Mouse (Mus musculus): ENCODE data around the gene Gm44790. TPM values are rescaled to one million over a fixed set of nuclear protein-coding genes. Genes with fewer than 3 reads are reported as not detected.

Gm44790 gene
- total and polyA plus RNA-seq, 3 experiments = 0.29 to 0.77 TPM; not detected in 1

DNA sequence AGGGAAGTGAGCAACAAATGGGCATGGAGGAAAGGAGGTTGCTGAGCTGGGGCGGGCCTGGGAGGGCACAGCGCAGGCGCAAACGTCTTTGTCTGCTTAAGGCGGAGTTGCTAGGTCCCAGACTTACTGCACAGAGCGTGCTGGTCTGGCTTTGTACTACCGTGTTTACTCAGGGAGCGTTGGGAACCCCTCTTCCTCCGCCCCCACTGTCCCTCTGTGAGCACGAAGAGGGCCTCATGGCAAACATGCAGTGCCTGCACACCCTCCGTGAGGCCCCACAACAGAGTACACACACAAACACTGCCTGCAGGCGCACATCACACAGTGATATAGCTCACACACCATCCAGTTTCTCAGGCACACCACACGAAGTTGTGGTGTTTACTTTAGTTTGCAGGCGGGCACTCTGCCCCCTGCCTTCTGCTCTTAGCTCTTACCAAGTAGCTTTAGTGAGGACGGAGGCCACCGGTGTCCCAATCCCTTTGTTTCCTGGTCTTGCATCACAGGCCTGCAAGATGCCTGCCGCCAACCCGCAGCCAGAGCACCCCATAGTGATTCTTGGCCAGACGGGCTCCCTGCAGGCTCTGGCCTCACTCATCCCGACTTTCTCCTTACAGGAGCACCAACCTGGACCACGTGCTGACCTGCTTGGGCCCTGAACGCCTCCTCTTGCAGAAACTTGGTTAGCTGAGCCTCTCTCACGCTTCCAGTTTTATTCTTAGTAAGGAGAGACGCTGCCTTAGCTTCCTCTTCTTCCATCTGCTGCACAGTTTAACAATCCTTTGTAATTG lies 61.1 kb downstream of the Gm44790 start:
- H3K9ac ChIP-seq (ENCODE audit: control insufficient read depth, low read depth, low read length, poor library complexity, severe bottlenecking) = peak overlapping the region; percentile 88
- H3K27ac ChIP-seq (ENCODE audit: control insufficient read depth, low read depth, low read length) = peak overlapping the region; percentile 98

DNA sequence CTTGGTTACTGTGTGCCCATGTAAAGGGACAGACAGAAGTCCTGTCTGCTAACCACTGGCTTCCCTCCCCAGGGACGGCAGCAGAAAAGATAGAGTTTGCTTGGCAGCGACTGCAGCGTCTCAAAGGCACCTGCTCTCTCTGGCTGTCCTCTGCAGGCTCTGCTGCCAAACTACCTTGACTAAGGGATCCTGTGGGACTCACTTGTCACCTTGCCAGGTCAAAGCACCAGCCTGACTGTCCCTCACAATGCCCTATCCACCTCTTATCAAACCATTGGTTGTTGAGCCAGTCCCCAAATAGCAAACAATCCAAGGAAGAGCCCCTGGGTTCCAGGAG lies 61.7 kb downstream of the Gm44790 start:
- Histone ChIP-seq H3K4me1 (ENCODE audit: control insufficient read depth in 1 of 2, insufficient read depth in 2 of 2, low read length in 2 of 2) (peaks cover 6 to 10% of the 10 kb centered on the region in 2 experiments; a peak in 3 of 4 replicates), H3K4me3 (ENCODE audit: control insufficient read depth in 1 of 2, insufficient read depth in 1 of 2, low read depth in 2 of 2, low read length in 2 of 2) (peak overlapping the region; percentile 51 to 68), H3K27ac (ENCODE audit: control insufficient read depth, low read depth, low read length) (peak overlapping the region; percentile 98), H3K79me2 (ENCODE audit: control insufficient read depth, insufficient read depth, low read length, poor library complexity) (peaks cover 4% of the 10 kb centered on the region; the same call in 1 of the 2 replicates), H3K27me3 (ENCODE audit: control insufficient read depth in 1 of 2, insufficient read depth in 2 of 2, low read length in 2 of 2) (no peaks in the 10 kb centered on the region), H3K9ac (ENCODE audit: control insufficient read depth, low read depth, low read length, poor library complexity, severe bottlenecking) (peak overlapping the region; percentile 88), H3K9me3 (replicated peaks; ENCODE audit: insufficient read depth, low read length) (no peaks in the 10 kb centered on the region), H3K36me3 (ENCODE audit: control insufficient read depth in 1 of 2, insufficient read depth in 2 of 2, low read length in 2 of 2) (peaks cover 0 to 13% of the 10 kb centered on the region in 2 experiments; a peak in 2 of 4 replicates)
- TF ChIP-seq SIN3A (IDR thresholded peaks at IDR 0.05; ENCODE audit: low read length) (no peak), HCFC1 (IDR thresholded peaks at IDR 0.05; ENCODE audit: low read depth, low read length) (no peak), ZC3H11A (IDR thresholded peaks at IDR 0.05; ENCODE audit: low read depth, low read length) (no peak), POLR2AphosphoS5 (IDR thresholded peaks at IDR 0.05; ENCODE audit: borderline replicate concordance, low read depth, low read length) (peak; percentile 50; the same call in 1 of the 2 replicates), KAT2A (conservative IDR thresholded peaks at IDR 0.05; ENCODE audit: low read depth, low read length) (no peak), POLR2A (IDR thresholded peaks at IDR 0.05; ENCODE audit: control insufficient read depth in 1 of 2, insufficient read depth in 1 of 2, low read depth in 1 of 2, low read length in 2 of 2, poor library complexity in 1 of 2) (peak in 1 of 2 experiments; percentile 16; a peak in 1 of 4 replicates), ELF1 (IDR thresholded peaks at IDR 0.05; ENCODE audit: low read depth, low read length) (no peak), ZNF384 (IDR thresholded peaks at IDR 0.05; ENCODE audit: low read depth, low read length) (no peak), JUND (IDR thresholded peaks at IDR 0.05; ENCODE audit: low read depth, low read length) (no peak), NRF1 (IDR thresholded peaks at IDR 0.05; ENCODE audit: insufficient read depth, low read depth, low read length, poor library complexity, severe bottlenecking) (no peak), GATA1 (IDR thresholded peaks at IDR 0.05; ENCODE audit: low read depth, low read length) (no peak), TCF12 (IDR thresholded peaks at IDR 0.05; ENCODE audit: low read depth, low read length) (0 out of 2 replicates have a peak, but pooled peaks have one; percentile 25), ETS1 (IDR thresholded peaks at IDR 0.05; ENCODE audit: low read depth, low read length) (no peak), E2F4 (IDR thresholded peaks at IDR 0.05; ENCODE audit: borderline replicate concordance, low read depth, low read length) (no peak), MYB (IDR thresholded peaks at IDR 0.05; ENCODE audit: low read depth, low read length) (no peak)
- no peak for DNase-seq (ENCODE audit: low read depth, low spot score)

More for the DNA sequence above, 61.1 kb downstream of the Gm44790 start:
- no peaks in the 10 kb centered on the region for H3K27me3 ChIP-seq (ENCODE audit: control insufficient read depth in 1 of 2, insufficient read depth in 2 of 2, low read length in 2 of 2)
- no peak for TF ChIP-seq MEF2A (IDR thresholded peaks at IDR 0.05; ENCODE audit: extremely low read depth, insufficient replicate concordance, low read depth, low read length, poor library complexity, severe bottlenecking)
- 0 out of 2 replicates have a peak, but pooled peaks have one; percentile 74 for TF ChIP-seq SIN3A (IDR thresholded peaks at IDR 0.05; ENCODE audit: low read length)
- no peak for TF ChIP-seq SMC3 (IDR thresholded peaks at IDR 0.05; ENCODE audit: low read depth, low read length)
- TF ChIP-seq RAD21 (IDR thresholded peaks at IDR 0.05; ENCODE audit: low read depth, low read length) = no peak
- no peak for TF ChIP-seq CHD2 (IDR thresholded peaks at IDR 0.05; ENCODE audit: low read length)
- TF ChIP-seq NELFE (IDR thresholded peaks at IDR 0.05; ENCODE audit: low read depth, low read length) = peak; percentile 73
- TF ChIP-seq MYB (IDR thresholded peaks at IDR 0.05; ENCODE audit: low read depth, low read length) = no peak
- TF ChIP-seq MYC (IDR thresholded peaks at IDR 0.05; ENCODE audit: low read depth, low read length) = peak; percentile 88
- no peak; a peak in 1 of 6 replicates for TF ChIP-seq CTCF (IDR thresholded peaks at IDR 0.05 in 2 of 3, conservative IDR thresholded peaks at IDR 0.05 in 1 of 3; ENCODE audit: control insufficient read depth in 1 of 3, insufficient read depth in 1 of 3, low read depth in 2 of 3, low read length in 3 of 3, poor library complexity in 1 of 3, severe bottlenecking in 1 of 3)
- peak; percentile 70; the same call in 1 of the 2 replicates for TF ChIP-seq HCFC1 (IDR thresholded peaks at IDR 0.05; ENCODE audit: low read depth, low read length)
- no peak for TF ChIP-seq GATA1 (IDR thresholded peaks at IDR 0.05; ENCODE audit: low read depth, low read length)
- no peak for TF ChIP-seq USF2 (IDR thresholded peaks at IDR 0.05; ENCODE audit: borderline replicate concordance in 1 of 2, insufficient read depth in 1 of 2, low read depth in 1 of 2, low read length in 2 of 2)
- TF ChIP-seq MAFK (IDR thresholded peaks at IDR 0.05; ENCODE audit: borderline replicate concordance, low read depth, low read length) = no peak
- TF ChIP-seq ELF1 (IDR thresholded peaks at IDR 0.05; ENCODE audit: low read depth, low read length) = peak; percentile 5; the same call in 1 of the 2 replicates
- peak; percentile 86 for TF ChIP-seq ZMIZ1 (IDR thresholded peaks at IDR 0.05; ENCODE audit: low read depth, low read length)
- no peak for TF ChIP-seq ZC3H11A (IDR thresholded peaks at IDR 0.05; ENCODE audit: low read depth, low read length)
- TF ChIP-seq ETS1 (IDR thresholded peaks at IDR 0.05; ENCODE audit: low read depth, low read length) = peak; percentile 49; the same call in 1 of the 2 replicates
- no peak for TF ChIP-seq TAL1 (IDR thresholded peaks at IDR 0.05; ENCODE audit: low read length)
- peak; percentile 69; the same call in 1 of the 2 replicates for TF ChIP-seq CHD1 (IDR thresholded peaks at IDR 0.05; ENCODE audit: low read depth, low read length)
- no peak for TF ChIP-seq JUND (IDR thresholded peaks at IDR 0.05; ENCODE audit: low read depth, low read length)
- TF ChIP-seq MXI1 (IDR thresholded peaks at IDR 0.05; ENCODE audit: low read depth, low read length) = peak; percentile 43; the same call in 1 of the 2 replicates
- TF ChIP-seq GABPA (IDR thresholded peaks at IDR 0.05; ENCODE audit: low read depth, low read length) = no peak
- TF ChIP-seq POLR2AphosphoS2 (IDR thresholded peaks at IDR 0.05; ENCODE audit: low read length) = peak; percentile 69; the same call in 1 of the 2 replicates
- no peak for TF ChIP-seq BHLHE40 (IDR thresholded peaks at IDR 0.05; ENCODE audit: borderline replicate concordance, low read depth, low read length)
- TF ChIP-seq POLR2AphosphoS5 (IDR thresholded peaks at IDR 0.05; ENCODE audit: borderline replicate concordance, low read depth, low read length) = 0 out of 2 replicates have a peak, but pooled peaks have one; percentile 58
- TF ChIP-seq MAZ (IDR thresholded peaks at IDR 0.05; ENCODE audit: low read depth, low read length) = no peak
- peak; percentile 51 for TF ChIP-seq MAX (IDR thresholded peaks at IDR 0.05; ENCODE audit: low read length)
- peak in 1 of 2 experiments; percentile 91 for TF ChIP-seq POLR2A (IDR thresholded peaks at IDR 0.05; ENCODE audit: control insufficient read depth in 1 of 2, insufficient read depth in 1 of 2, low read depth in 1 of 2, low read length in 2 of 2, poor library complexity in 1 of 2)
- peak; percentile 83 for TF ChIP-seq NRF1 (IDR thresholded peaks at IDR 0.05; ENCODE audit: insufficient read depth, low read depth, low read length, poor library complexity, severe bottlenecking)
- TF ChIP-seq TBP (IDR thresholded peaks at IDR 0.05; ENCODE audit: low read depth, low read length) = peak; percentile 3; the same call in 1 of the 2 replicates
- peaks cover 0 to 9% of the 10 kb centered on the region in 2 experiments; a peak in 2 of 4 replicates for H3K36me3 ChIP-seq (ENCODE audit: control insufficient read depth in 1 of 2, insufficient read depth in 2 of 2, low read length in 2 of 2)
- H3K9me3 ChIP-seq (replicated peaks; ENCODE audit: insufficient read depth, low read length) = no peaks in the 10 kb centered on the region
- H3K4me3 ChIP-seq (ENCODE audit: control insufficient read depth in 1 of 2, insufficient read depth in 1 of 2, low read depth in 2 of 2, low read length in 2 of 2) = peak overlapping the region; percentile 51 to 68
- peaks cover 6% of the 10 kb centered on the region in 2 experiments; a peak in 2 of 4 replicates for H3K4me1 ChIP-seq (ENCODE audit: control insufficient read depth in 1 of 2, insufficient read depth in 2 of 2, low read length in 2 of 2)
- peak; percentile 96 for DNase-seq (ENCODE audit: low read depth, low spot score)
- peaks cover 4% of the 10 kb centered on the region; the same call in 1 of the 2 replicates for H3K79me2 ChIP-seq (ENCODE audit: control insufficient read depth, insufficient read depth, low read length, poor library complexity)
